Mouse (Mus musculus): ENCODE measurements around the gene Spef1. TPM values are rescaled to one million over a fixed set of nuclear protein-coding genes. Genes with fewer than 3 reads are reported as not detected.

Spef1 gene
- polyA plus RNA-seq, 1 experiment from 2014 or later = 5.8 TPM

- Histone ChIP-seq H3K27ac (peak overlapping the region; percentile 83), H3K9ac (no peak overlapping the region), H3K27me3 (no peaks in the 10 kb centered on the region), H3K9me3 (no peaks in the 10 kb centered on the region), H3K4me1 (peaks cover 20% of the 10 kb centered on the region), H3K4me3 (no peak overlapping the region), H3K4me2 (no peak overlapping the region; the same call in 1 of the 2 replicates), H3K36me3 (peaks cover 4% of the 10 kb centered on the region; the same call in 1 of the 2 replicates)
- 63% methylated on average over 6 of the region's 6 CpGs for WGBS
- ATAC-seq (ENCODE audit: borderline replicate concordance, extremely low read depth, low FRiP score, low TSS enrichment) = no peak
Measured at GRCm38 (mm10) chr2:131203816-131204409, 16.8 kb upstream of the Spef1 start.

- Histone ChIP-seq H3K27me3 (no peaks in the 10 kb centered on the region), H3K4me3 (no peak overlapping the region), H3K9ac (no peak overlapping the region), H3K4me2 (no peak overlapping the region), H3K27ac (no peak overlapping the region), H3K4me1 (peaks cover 20% of the 10 kb centered on the region), H3K36me3 (peaks cover 25% of the 10 kb centered on the region), H3K9me3 (no peaks in the 10 kb centered on the region)
- WGBS = 80% methylated on average over 3 of the region's 3 CpGs
- no peak for ATAC-seq (ENCODE audit: borderline replicate concordance, extremely low read depth, low FRiP score, low TSS enrichment)
Measured at GRCm38 (mm10) chr2:131201262-131201661, 14.2 kb upstream of the Spef1 start.

- ATAC-seq (ENCODE audit: borderline replicate concordance, extremely low read depth, low FRiP score, low TSS enrichment) = no peak
- no peak overlapping the region for H3K27ac ChIP-seq
- H3K4me2 ChIP-seq = no peak overlapping the region
- WGBS = 64% methylated on average over 2 of the region's 2 CpGs
- H3K36me3 ChIP-seq = peaks cover 25% of the 10 kb centered on the region
- H3K4me1 ChIP-seq = peaks cover 19% of the 10 kb centered on the region
- no peaks in the 10 kb centered on the region for H3K27me3 ChIP-seq
- H3K9ac ChIP-seq = no peak overlapping the region
- no peak overlapping the region for H3K4me3 ChIP-seq
- no peaks in the 10 kb centered on the region for H3K9me3 ChIP-seq
Measured at GRCm38 (mm10) chr2:131200710-131201109, 13.6 kb upstream of the Spef1 start.

GRCm38 (mm10) chr2:131196606-131197316 lies 9.7 kb upstream of the Spef1 start:
- Histone ChIP-seq H3K9ac (no peak overlapping the region), H3K27ac (no peak overlapping the region), H3K4me1 (no peaks in the 10 kb centered on the region), H3K9me3 (no peaks in the 10 kb centered on the region), H3K27me3 (no peaks in the 10 kb centered on the region), H3K4me3 (no peak overlapping the region), H3K4me2 (no peak overlapping the region), H3K36me3 (peaks cover 56% of the 10 kb centered on the region)
- ATAC-seq (ENCODE audit: borderline replicate concordance, extremely low read depth, low FRiP score, low TSS enrichment) = 0 out of 2 replicates have a peak, but pooled peaks have one; percentile 25
- WGBS = 86% methylated on average over 16 of the region's 16 CpGs

GRCm38 (mm10) chr2:131191005-131191390 lies 3.9 kb upstream of the Spef1 start:
- Histone ChIP-seq H3K27ac (0 out of 2 replicates have a peak overlapping the region, but pooled peaks have one; percentile 3), H3K4me2 (no peak overlapping the region), H3K9me3 (no peaks in the 10 kb centered on the region), H3K27me3 (no peaks in the 10 kb centered on the region), H3K36me3 (peaks cover 36% of the 10 kb centered on the region), H3K9ac (no peak overlapping the region), H3K4me3 (no peak overlapping the region), H3K4me1 (peaks cover 40% of the 10 kb centered on the region)
- ATAC-seq (ENCODE audit: borderline replicate concordance, extremely low read depth, low FRiP score, low TSS enrichment) = no peak
- WGBS = 74% methylated on average over 7 of the region's 7 CpGs

GRCm38 (mm10) chr2:131190344-131191004 lies 3.4 kb upstream of the Spef1 start:
- H3K4me2 ChIP-seq = no peak overlapping the region
- ATAC-seq (ENCODE audit: borderline replicate concordance, extremely low read depth, low FRiP score, low TSS enrichment) = no peak

GRCm38 (mm10) chr2:131189521-131190309 lies 2.6 kb upstream of the Spef1 start:
- 41% methylated on average over 5 of the region's 5 CpGs for WGBS
- ATAC-seq (ENCODE audit: borderline replicate concordance, extremely low read depth, low FRiP score, low TSS enrichment) = no peak
- Histone ChIP-seq H3K4me1 (peaks cover 40% of the 10 kb centered on the region), H3K27ac (peak overlapping the region; percentile 17; the same call in 1 of the 2 replicates), H3K9ac (no peak overlapping the region), H3K4me2 (no peak overlapping the region), H3K36me3 (peaks cover 32% of the 10 kb centered on the region), H3K9me3 (no peaks in the 10 kb centered on the region), H3K27me3 (no peaks in the 10 kb centered on the region), H3K4me3 (no peak overlapping the region)

More at GRCm38 (mm10) chr2:131190344-131191004, 3.4 kb upstream of the Spef1 start:
- Histone ChIP-seq H3K27me3 (no peaks in the 10 kb centered on the region), H3K27ac (0 out of 2 replicates have a peak overlapping the region, but pooled peaks have one; percentile 3), H3K4me1 (peaks cover 40% of the 10 kb centered on the region), H3K4me3 (no peak overlapping the region), H3K9ac (no peak overlapping the region), H3K36me3 (peaks cover 34% of the 10 kb centered on the region), H3K9me3 (no peaks in the 10 kb centered on the region)
- WGBS = 35% methylated on average over 10 of the region's 10 CpGs

- peak overlapping the region; percentile 77; the same call in 1 of the 2 replicates for H3K4me2 ChIP-seq
- no peaks in the 10 kb centered on the region for H3K27me3 ChIP-seq
- no peak overlapping the region for H3K27ac ChIP-seq
- H3K4me1 ChIP-seq = peaks cover 40% of the 10 kb centered on the region
- no peak for ATAC-seq (ENCODE audit: borderline replicate concordance, extremely low read depth, low FRiP score, low TSS enrichment)
- 91% methylated on average over 5 of the region's 5 CpGs for WGBS
- H3K36me3 ChIP-seq = peaks cover 18% of the 10 kb centered on the region
- H3K9me3 ChIP-seq = no peaks in the 10 kb centered on the region
- no peak overlapping the region for H3K9ac ChIP-seq
- H3K4me3 ChIP-seq = peak overlapping the region; percentile 62; the same call in 1 of the 2 replicates
Measured at GRCm38 (mm10) chr2:131188311-131188710, 1.2 kb upstream of the Spef1 start.

- H3K27me3 ChIP-seq = no peaks in the 10 kb centered on the region
- no peaks in the 10 kb centered on the region for H3K9me3 ChIP-seq
- WGBS = 26% methylated on average over 3 of the region's 3 CpGs
- H3K4me2 ChIP-seq = peak overlapping the region; percentile 77
- H3K27ac ChIP-seq = no peak overlapping the region
- H3K4me3 ChIP-seq = peak overlapping the region; percentile 62
- H3K9ac ChIP-seq = peak overlapping the region; percentile 62
- ATAC-seq (ENCODE audit: borderline replicate concordance, extremely low read depth, low FRiP score, low TSS enrichment) = no peak
- peaks cover 40% of the 10 kb centered on the region for H3K4me1 ChIP-seq
- peaks cover 12% of the 10 kb centered on the region for H3K36me3 ChIP-seq
Measured at GRCm38 (mm10) chr2:131187602-131187922, 480 bp upstream of the Spef1 start.

- no peaks in the 10 kb centered on the region for H3K27me3 ChIP-seq
- H3K4me3 ChIP-seq = peak overlapping the region; percentile 62
- H3K9me3 ChIP-seq = no peaks in the 10 kb centered on the region
- H3K4me1 ChIP-seq = peaks cover 40% of the 10 kb centered on the region
- peaks cover 1% of the 10 kb centered on the region; the same call in 1 of the 2 replicates for H3K36me3 ChIP-seq
- H3K9ac ChIP-seq = peak overlapping the region; percentile 62
- peak overlapping the region; percentile 30; the same call in 1 of the 2 replicates for H3K27ac ChIP-seq
- H3K4me2 ChIP-seq = peak overlapping the region; percentile 77
- ATAC-seq (ENCODE audit: borderline replicate concordance, extremely low read depth, low FRiP score, low TSS enrichment) = no peak
- WGBS = under 1% methylated on average over 14 of the region's 14 CpGs
Measured at GRCm38 (mm10) chr2:131186343-131186742, 739 bp downstream of the Spef1 start.

- Histone ChIP-seq H3K27me3 (no peaks in the 10 kb centered on the region), H3K9ac (peak within 1 kb of the TSS; percentile 88), H3K9me3 (no peaks in the 10 kb centered on the region), H3K27ac (peak within 1 kb of the TSS; percentile 93), H3K4me1 (peaks cover 40% of the 10 kb centered on the region), H3K4me3 (peak within 1 kb of the TSS; percentile 77), H3K36me3 (0 out of 2 replicates have a peak, but pooled peaks cover 4% of the 10 kb centered on the region), H3K4me2 (peak within 1 kb of the TSS; percentile 91)
- peak; percentile 87 for ATAC-seq (ENCODE audit: borderline replicate concordance, extremely low read depth, low FRiP score, low TSS enrichment)
- WGBS = 5% methylated on average over 25 of the region's 57 CpGs
Measured at GRCm38 (mm10) chr2:131179990-131180587, 7.0 kb downstream of the Spef1 start, which contains the start of gene Cenpb. Gene Cenpb (minus strand): TSS chr2:131180067.

All from lung, embryonic 15.5 days (tissue).